Mouse (Mus musculus) hindbrain, embryonic 10.5 days (tissue): ENCODE measurements around the gene Slc25a23. TPM values are rescaled to one million over a fixed set of nuclear protein-coding genes. Genes with fewer than 3 reads are reported as not detected.

Source experiments
- DNase-seq: peaks from one replicate; pipeline ENCODE4 v3.0.0-alpha.2; 2017; ENCODE audit warnings: low spot score
- H3K27ac ChIP-seq: fragments of 300-500 bp; sonication (generic); 2 replicates; pipeline ENCODE4 v1.5.1; 2016; ENCODE audit warnings: mild to moderate bottlenecking, moderate library complexity
- H3K27me3 ChIP-seq: fragments of 300-500 bp; sonication (generic); 2 replicates; pipeline ENCODE4 v1.6.1; 2016; ENCODE audit warnings: mild to moderate bottlenecking; ENCODE audit not compliant: poor library complexity, insufficient read depth, severe bottlenecking
- H3K36me3 ChIP-seq: fragments of 300-500 bp; sonication (generic); 2 replicates; pipeline ENCODE4 v1.6.1; 2016; ENCODE audit warnings: mild to moderate bottlenecking, moderate library complexity
- H3K4me1 ChIP-seq: fragments of 300-500 bp; sonication (generic); replicated peaks from 2 replicates; pipeline ENCODE4 v1.6.1; 2016; ENCODE audit warnings: mild to moderate bottlenecking
- H3K4me3 ChIP-seq: fragments of 300-500 bp; sonication (generic); 2 replicates; pipeline ENCODE4 v1.5.1; 2016; ENCODE audit warnings: mild to moderate bottlenecking, moderate library complexity
- H3K9me3 ChIP-seq: fragments of 300-500 bp; sonication (generic); 2 replicates; pipeline ENCODE4 v1.6.1; 2016; ENCODE audit warnings: mild to moderate bottlenecking, moderate library complexity
- WGBS: fragments of 180-500 bp; shearing (Covaris S2); methylation state at CpG from one replicate; pipeline ENCODE4 v1.1.7; 2016; 5-methylcytosine and 5-hydroxymethylcytosine counted together
- polyA plus RNA-seq: library from polyadenylated mRNA; unstranded; fragments of >200 nt; fragmentation: Nextera tagmentation; extraction: Ambion mirVana; gene quantifications from 2 replicates; pipeline ENCODE4 v1.2.1, GENCODE M21; 2016

Gene Slc25a23
- polyA plus RNA-seq, 1 experiment from 2014 or later: 16.2 TPM

- Histone ChIP-seq H3K36me3 (no peaks in the 10 kb centered on the region), H3K9me3 (no peaks in the 10 kb centered on the region), H3K4me3 (peak overlapping the region; percentile 42), H3K27ac (no peak overlapping the region), H3K4me1 (peaks cover 20% of the 10 kb centered on the region), H3K27me3 (peaks cover 7% of the 10 kb centered on the region; the same call in 1 of the 2 replicates)
- 1% methylated on average over 18 of the region's 19 CpGs for WGBS
- DNase-seq: peak; percentile 45
Observed at GRCm38 (mm10) chr17:57095855-57096622, 36.4 kb upstream of the Slc25a23 start.

- WGBS: 95% methylated on average over 3 of the region's 3 CpGs
- no peak overlapping the region for H3K27ac ChIP-seq
- DNase-seq: no peak
Observed at GRCm38 (mm10) chr17:57094222-57094621, 34.6 kb upstream of the Slc25a23 start.

GRCm38 (mm10) chr17:57087049-57087832, 27.6 kb upstream of the Slc25a23 start, which contains the start of gene Tubb4a:
TSS of gene Tubb4a (minus strand) at chr17:57087782.
- under 1% methylated on average over 31 of the region's 31 CpGs for whole genome bisulfite sequencing
- peaks cover 18% of the 10 kb centered on the region for H3K4me1 ChIP-seq
- no peaks in the 10 kb centered on the region for H3K9me3 ChIP-seq
- peak within 1 kb of the TSS; percentile 90 for H3K27ac ChIP-seq
- peak; percentile 65 for DNase-seq
- H3K36me3 ChIP-seq: peaks cover 18% of the 10 kb centered on the region; the same call in 1 of the 2 replicates
- peak within 1 kb of the TSS; percentile 59 for H3K4me3 ChIP-seq
- peaks cover 21% of the 10 kb centered on the region for H3K27me3 ChIP-seq

More at GRCm38 (mm10) chr17:57094222-57094621, 34.6 kb upstream of the Slc25a23 start:
- Histone ChIP-seq H3K4me1 (peaks cover 13% of the 10 kb centered on the region), H3K9me3 (no peaks in the 10 kb centered on the region), H3K4me3 (no peak overlapping the region), H3K36me3 (no peaks in the 10 kb centered on the region), H3K27me3 (peaks cover 7% of the 10 kb centered on the region)

GRCm38 (mm10) chr17:57085970-57086757, 26.5 kb upstream of the Slc25a23 start:
- peak overlapping the region; percentile 59; the same call in 1 of the 2 replicates for H3K4me3 ChIP-seq
- H3K36me3 ChIP-seq: peaks cover 24% of the 10 kb centered on the region
- no peaks in the 10 kb centered on the region for H3K9me3 ChIP-seq
- WGBS: 89% methylated on average over 11 of the region's 11 CpGs
- peaks cover 18% of the 10 kb centered on the region for H3K4me1 ChIP-seq
- peaks cover 21% of the 10 kb centered on the region for H3K27me3 ChIP-seq
- peak overlapping the region; percentile 90 for H3K27ac ChIP-seq
- DNase-seq: no peak

- WGBS: 88% methylated on average over 5 of the region's 5 CpGs
- Histone ChIP-seq H3K27ac (no peak overlapping the region), H3K4me3 (no peak overlapping the region), H3K9me3 (no peaks in the 10 kb centered on the region), H3K27me3 (peaks cover 5% of the 10 kb centered on the region; the same call in 1 of the 2 replicates), H3K36me3 (peaks cover 42% of the 10 kb centered on the region), H3K4me1 (peaks cover 18% of the 10 kb centered on the region)
- DNase-seq: no peak
Observed at GRCm38 (mm10) chr17:57082481-57082880, 22.8 kb upstream of the Slc25a23 start.

- H3K36me3 ChIP-seq: peaks cover 42% of the 10 kb centered on the region
- no peak for DNase-seq
- H3K9me3 ChIP-seq: no peaks in the 10 kb centered on the region
- H3K27ac ChIP-seq: no peak overlapping the region
- WGBS: 94% methylated on average over 31 of the region's 31 CpGs
- 0 out of 2 replicates have a peak, but pooled peaks cover 3% of the 10 kb centered on the region for H3K27me3 ChIP-seq
- H3K4me1 ChIP-seq: peaks cover 8% of the 10 kb centered on the region
- no peak overlapping the region for H3K4me3 ChIP-seq
Observed at GRCm38 (mm10) chr17:57081234-57081842, 21.7 kb upstream of the Slc25a23 start.

- Histone ChIP-seq H3K4me3 (no peak overlapping the region), H3K27me3 (0 out of 2 replicates have a peak, but pooled peaks cover 3% of the 10 kb centered on the region), H3K9me3 (no peaks in the 10 kb centered on the region), H3K36me3 (peaks cover 39% of the 10 kb centered on the region), H3K27ac (no peak overlapping the region), H3K4me1 (0 out of 2 replicates have a peak, but pooled peaks cover 4% of the 10 kb centered on the region)
- WGBS: 69% methylated on average over 3 of the region's 3 CpGs
- no peak for DNase-seq
Observed at GRCm38 (mm10) chr17:57079919-57080318, 20.3 kb upstream of the Slc25a23 start.

GRCm38 (mm10) chr17:57078336-57078735, 18.7 kb upstream of the Slc25a23 start, which contains the start of gene Dennd1c:
TSS of gene Dennd1c (minus strand) at chr17:57078514.
- Histone ChIP-seq H3K4me1 (0 out of 2 replicates have a peak, but pooled peaks cover 7% of the 10 kb centered on the region), H3K4me3 (no peak within 1 kb of the TSS), H3K36me3 (peaks cover 26% of the 10 kb centered on the region), H3K9me3 (no peaks in the 10 kb centered on the region), H3K27ac (peak within 1 kb of the TSS; percentile 45), H3K27me3 (0 out of 2 replicates have a peak, but pooled peaks cover 3% of the 10 kb centered on the region)
- DNase-seq: no peak
- WGBS: 55% methylated on average over 6 of the region's 6 CpGs

GRCm38 (mm10) chr17:57076916-57077315, 17.3 kb upstream of the Slc25a23 start:
- Histone ChIP-seq H3K27me3 (0 out of 2 replicates have a peak, but pooled peaks cover 8% of the 10 kb centered on the region), H3K9me3 (no peaks in the 10 kb centered on the region), H3K27ac (no peak overlapping the region), H3K4me3 (no peak overlapping the region), H3K4me1 (0 out of 2 replicates have a peak, but pooled peaks cover 7% of the 10 kb centered on the region), H3K36me3 (peaks cover 24% of the 10 kb centered on the region)
- DNase-seq: no peak
- WGBS: 70% methylated on average over 3 of the region's 3 CpGs

- peak; percentile 67 for DNase-seq
- H3K4me1 ChIP-seq: peaks cover 14% of the 10 kb centered on the region
- WGBS: 3% methylated on average over 11 of the region's 11 CpGs
Observed at GRCm38 (mm10) chr17:57070699-57071098, 11.0 kb upstream of the Slc25a23 start.

GRCm38 (mm10) chr17:57070272-57070671, 10.6 kb upstream of the Slc25a23 start:
- no peak for DNase-seq
- WGBS: 11% methylated on average over 9 of the region's 9 CpGs
- Histone ChIP-seq H3K4me1 (peaks cover 17% of the 10 kb centered on the region), H3K36me3 (no peaks in the 10 kb centered on the region), H3K27me3 (peaks cover 25% of the 10 kb centered on the region), H3K4me3 (peak overlapping the region; percentile 41), H3K9me3 (no peaks in the 10 kb centered on the region), H3K27ac (peak overlapping the region; percentile 78)

More at GRCm38 (mm10) chr17:57070699-57071098, 11.0 kb upstream of the Slc25a23 start:
- Histone ChIP-seq H3K27ac (peak overlapping the region; percentile 78), H3K36me3 (no peaks in the 10 kb centered on the region), H3K27me3 (peaks cover 21% of the 10 kb centered on the region), H3K4me3 (peak overlapping the region; percentile 41), H3K9me3 (no peaks in the 10 kb centered on the region)
